Mouse (Mus musculus) ovary, adult 18-20 months (tissue): ENCODE measurements at regions not wholly inside any gene's neighbourhood (a gene's known extent, or its start where the extent isn't known, plus 50 kb on each side); places are given as distances from the start of the nearest gene placed in this dataset.
A peak's percentile ranks its signal among the peaks of the same experiment; 100 is the strongest.

Experiments used
- DNase-seq: peaks from one replicate; pipeline ENCODE4 v3.0.0; 2022; ENCODE audit warnings: low spot score, mixed read lengths

DNA sequence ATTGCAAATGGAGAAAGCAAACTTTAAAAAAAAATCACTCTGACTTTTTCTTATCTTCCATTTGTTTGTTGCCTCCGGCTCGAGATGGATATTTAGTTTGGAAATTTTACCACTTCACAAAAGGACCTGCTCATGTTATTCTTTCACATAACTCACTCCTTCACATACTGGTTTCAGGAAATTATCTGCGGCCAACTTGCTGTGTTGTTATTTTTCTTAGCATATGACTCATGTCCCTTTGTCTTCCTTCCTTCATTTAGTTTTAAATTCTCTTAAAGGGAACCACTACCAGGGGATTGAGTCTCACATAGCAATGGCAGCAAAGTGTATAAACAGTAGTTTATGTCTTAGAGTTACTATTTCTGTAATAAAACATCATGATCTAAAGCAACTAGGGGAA lies 217.8 kb downstream of the Ahr start:
- DNase-seq: no peak

- no peak for DNase-seq
Measured at GRCm38 (mm10) chr12:35314035-35314434, 220.8 kb downstream of the Ahr start.

- DNase-seq: no peak
Measured at GRCm38 (mm10) chr12:35313191-35313925, 221.5 kb downstream of the Ahr start.

- DNase-seq: no peak
Measured at GRCm38 (mm10) chr12:35308537-35308936, 226.3 kb downstream of the Ahr start.

DNA sequence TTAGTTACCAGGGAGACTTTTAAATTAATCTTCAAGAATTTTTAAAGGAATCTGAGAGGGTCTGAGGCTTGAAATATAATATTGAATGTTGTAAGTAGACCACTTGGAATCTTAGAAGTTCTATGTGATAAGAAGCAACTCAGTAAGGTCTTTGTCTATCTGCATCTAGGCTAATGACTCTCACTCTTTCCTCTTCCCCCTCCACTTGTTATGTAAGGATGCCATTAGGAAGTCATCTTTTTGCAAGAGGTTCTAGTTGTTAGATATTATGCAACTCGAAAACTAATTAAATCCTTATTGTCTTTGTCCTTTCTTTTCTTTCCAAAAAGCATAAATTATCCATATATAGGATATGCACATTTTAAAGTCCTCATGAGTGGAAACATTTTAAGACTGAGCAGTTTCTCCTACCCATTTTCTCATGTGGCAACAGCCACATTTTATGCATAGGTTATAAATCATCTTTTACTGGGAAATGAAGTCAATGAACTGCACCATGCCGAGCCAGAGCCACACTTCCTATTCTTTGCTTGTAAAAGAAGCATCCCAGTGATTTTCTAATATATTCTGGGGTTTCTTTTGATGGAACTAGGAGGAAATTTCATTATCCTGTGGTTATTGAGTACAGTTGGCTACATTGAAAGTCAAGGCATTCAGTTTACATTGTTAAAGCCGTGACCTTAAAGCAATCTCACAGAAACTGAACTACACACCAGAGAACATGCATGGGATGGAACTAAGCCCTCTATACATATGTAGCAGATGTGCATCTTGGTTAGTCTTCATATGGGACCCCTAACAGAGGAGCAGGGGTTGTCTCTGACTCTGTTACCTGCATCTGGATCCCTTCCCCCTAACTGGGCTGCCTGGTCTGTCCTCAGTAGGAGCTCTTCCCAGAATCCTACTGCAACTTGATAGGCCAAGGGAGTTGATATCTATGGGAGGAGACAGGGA lies 230.8 kb downstream of the Ahr start:
- no peak for DNase-seq

- no peak for DNase-seq
Measured at GRCm38 (mm10) chr12:35303188-35303587, 231.7 kb downstream of the Ahr start.

DNA sequence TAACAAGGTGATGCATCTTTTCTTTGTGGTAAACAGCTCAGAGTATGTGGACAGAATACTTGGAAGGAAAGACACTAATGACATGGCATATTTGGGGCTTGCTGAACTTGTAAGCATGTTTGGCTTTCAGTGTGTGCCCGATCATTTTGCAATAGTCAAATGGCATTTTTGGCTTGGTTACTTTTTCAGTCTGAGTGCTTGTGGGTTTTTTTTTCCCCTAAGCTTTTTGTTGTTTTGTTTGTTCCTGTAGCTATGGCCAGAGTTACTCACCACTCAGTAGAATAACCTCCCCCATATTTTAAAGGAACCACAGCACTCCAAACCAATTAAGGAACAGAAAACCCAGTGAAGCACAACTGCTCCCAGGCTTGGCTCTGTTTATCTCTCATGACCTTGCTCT lies 240.2 kb downstream of the Ahr start:
- DNase-seq: no peak

- DNase-seq: no peak
Measured at GRCm38 (mm10) chr12:35293566-35293965, 241.3 kb downstream of the Ahr start.

GRCm38 (mm10) chr12:35291941-35292341 lies 242.9 kb downstream of the Ahr start:
- DNase-seq: peak; percentile 21

GRCm38 (mm10) chr12:35287974-35288373 lies 241.0 kb downstream of the Snx13 start:
- no peak for DNase-seq

- DNase-seq: no peak
Measured at GRCm38 (mm10) chr12:35287570-35287969, 240.6 kb downstream of the Snx13 start.

- DNase-seq: no peak
Measured at GRCm38 (mm10) chr12:35286974-35287553, 240.1 kb downstream of the Snx13 start.

- no peak for DNase-seq
Measured at GRCm38 (mm10) chr12:35284345-35284744, 237.4 kb downstream of the Snx13 start.

DNA sequence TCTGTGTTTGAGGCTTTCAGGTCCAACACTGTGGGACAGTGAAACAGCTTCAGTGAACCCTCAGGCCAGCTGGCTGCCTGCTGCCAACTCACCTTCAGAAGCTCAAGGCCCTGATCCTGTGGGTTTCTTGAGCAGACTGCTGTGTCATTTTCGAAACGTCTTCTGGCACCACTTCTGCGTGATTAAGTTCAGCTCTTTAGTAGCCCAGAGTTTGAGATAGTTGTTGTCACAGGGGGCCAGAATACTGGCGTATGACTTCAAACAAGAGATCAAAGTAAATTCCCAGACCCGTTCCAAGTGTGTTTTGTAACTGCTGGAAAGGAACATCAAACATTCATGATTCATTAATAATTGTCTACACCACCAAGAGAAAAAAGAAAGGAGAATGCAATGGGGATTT lies 236.9 kb downstream of the Snx13 start:
- peak; percentile 9 for DNase-seq

DNA sequence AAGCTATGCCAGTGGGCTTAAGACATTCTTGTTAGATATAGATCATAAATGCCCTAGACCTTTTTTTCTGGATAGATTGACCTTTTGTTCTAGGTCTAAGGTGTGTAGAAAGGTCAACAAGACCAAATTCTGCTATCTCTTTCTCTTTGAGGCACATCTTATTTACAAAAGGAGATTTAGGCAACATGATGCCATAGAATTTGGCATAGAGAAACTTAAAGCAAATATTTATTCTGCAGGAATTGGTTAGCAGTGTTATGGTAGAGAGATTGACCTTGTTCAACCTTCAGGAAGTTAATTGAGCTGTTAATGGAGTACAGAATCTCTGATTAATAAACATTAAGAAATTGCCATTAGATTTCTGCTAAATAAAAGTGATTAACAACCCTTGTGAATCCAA lies 236.4 kb downstream of the Snx13 start:
- DNase-seq: no peak

GRCm38 (mm10) chr12:35269465-35269864 lies 222.5 kb downstream of the Snx13 start:
- no peak for DNase-seq

GRCm38 (mm10) chr12:35268006-35268405 lies 221.0 kb downstream of the Snx13 start:
- no peak for DNase-seq

GRCm38 (mm10) chr12:35267023-35267654 lies 220.2 kb downstream of the Snx13 start:
- no peak for DNase-seq

DNA sequence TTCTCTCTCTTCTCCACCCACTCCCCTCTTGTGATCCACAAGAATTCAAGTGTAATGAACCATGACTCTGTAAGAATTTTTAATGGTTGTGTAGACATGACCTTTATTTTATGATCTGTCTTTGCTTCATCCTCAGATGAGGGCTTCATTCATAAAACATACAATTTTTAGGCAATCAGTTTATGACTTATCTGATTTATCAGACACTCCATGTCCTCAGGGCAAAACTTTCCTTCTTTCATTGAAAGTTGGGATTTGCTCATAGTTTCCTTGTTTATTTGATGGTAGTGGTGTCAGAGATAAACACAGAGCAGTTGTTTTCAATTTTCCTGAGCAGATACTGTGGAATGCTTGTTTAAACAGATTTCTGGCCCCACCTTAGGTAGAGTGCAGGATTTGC lies 212.8 kb downstream of the Snx13 start:
- no peak for DNase-seq

- DNase-seq: no peak
Measured at GRCm38 (mm10) chr12:35255723-35256401, 208.9 kb downstream of the Snx13 start.

DNA sequence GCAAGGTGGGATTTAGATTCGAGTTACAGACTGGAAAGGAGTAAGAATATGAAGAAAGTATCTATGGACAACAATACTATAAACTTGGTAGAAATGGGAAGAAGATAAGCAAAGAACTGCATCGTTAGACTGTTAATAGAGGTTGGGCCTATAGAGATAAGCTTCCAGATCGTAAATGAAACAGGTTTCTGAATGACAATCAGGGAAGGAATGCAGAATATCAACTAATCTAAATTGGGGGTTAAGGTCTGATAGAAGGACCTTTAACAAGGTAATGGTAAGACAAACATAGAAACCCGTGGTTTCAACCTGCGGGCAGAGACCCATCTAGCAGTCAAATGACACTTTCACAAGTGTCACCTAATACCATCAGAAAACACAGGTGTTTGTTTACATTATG lies 201.5 kb downstream of the Snx13 start:
- no peak for DNase-seq
